Mouse (Mus musculus) heart, adult 2 months (tissue): ENCODE measurements around the gene Mcoln3.

Experiments
- CTCF ChIP-seq: fragments of 200-600 bp; IDR thresholded peaks from 2 replicates; pipeline ENCODE4 v1.8.1; 2022; ENCODE audit warnings: antibody characterized with exemption, mild to moderate bottlenecking, moderate library complexity
- EP300 ChIP-seq: fragments of 200-500 bp; IDR thresholded peaks from 2 replicates; pipeline ENCODE4 v1.6.1; 2011; ENCODE audit warnings: low read depth, low read length, control low read depth; ENCODE audit not compliant: insufficient read depth
- POLR2A ChIP-seq: fragments of 200-500 bp; IDR thresholded peaks from 2 replicates; pipeline ENCODE4 v1.6.1; 2011; ENCODE audit warnings: mild to moderate bottlenecking, low read depth, low read length, control low read depth; ENCODE audit not compliant: insufficient read depth

DNA sequence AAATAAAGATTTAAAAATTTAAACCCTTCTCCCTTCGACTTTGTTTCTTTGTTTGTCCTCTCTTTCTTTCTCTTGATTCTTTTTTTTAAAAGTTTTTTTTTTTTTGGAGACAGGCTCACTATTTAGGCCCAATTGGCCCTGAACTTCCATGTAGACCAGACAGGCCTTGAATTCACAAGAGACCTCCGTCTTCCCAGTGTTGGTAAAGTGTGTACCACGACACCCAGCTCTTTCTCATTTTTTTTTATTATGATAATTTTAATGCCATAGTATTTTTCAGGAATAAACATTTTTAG is 4.8 kb downstream of the Mcoln3 start:
- no peak for TF ChIP-seq POLR2A
- no peak for TF ChIP-seq CTCF
- TF ChIP-seq EP300 = no peak
